Mouse (Mus musculus): Measurements from ENCODE around the gene Pdcd6. TPM values are rescaled to one million over a fixed set of nuclear protein-coding genes. Genes with fewer than 3 reads are reported as not detected.

The Pdcd6 gene
- polyA plus RNA-seq, 1 experiment from 2014 or later: 123 TPM

Other genes starting within 250 kb of the Pdcd6 start
- gene Slc9a3, start 196.1 kb downstream of the Pdcd6 start, polyA plus RNA-seq (2015; fragmentation: Nextera tagmentation; extraction: Ambion mirVana): not detected in 2 replicates
- 65.8 and 67.2 TPM in 2 replicates for gene Exoc3, start 108.8 kb downstream of the Pdcd6 start, polyA plus RNA-seq (2015; fragmentation: Nextera tagmentation; extraction: Ambion mirVana)
- 0.57 and 0.70 TPM in 2 replicates for gene Ahrr, start 25.2 kb downstream of the Pdcd6 start, polyA plus RNA-seq (2015; fragmentation: Nextera tagmentation; extraction: Ambion mirVana)
- 254 and 283 TPM in 2 replicates for gene Sdha, start 32.7 kb upstream of the Pdcd6 start, polyA plus RNA-seq (2015; fragmentation: Nextera tagmentation; extraction: Ambion mirVana)
- 44.7 and 56.1 TPM in 2 replicates for gene Ccdc127, start 32.7 kb upstream of the Pdcd6 start, polyA plus RNA-seq (2015; fragmentation: Nextera tagmentation; extraction: Ambion mirVana)
- not detected in 2 replicates for gene Lrrc14b, start 46.4 kb upstream of the Pdcd6 start, polyA plus RNA-seq (2015; fragmentation: Nextera tagmentation; extraction: Ambion mirVana)
- 6.9 and 7.0 TPM in 2 replicates for gene Zfp72, start 73.3 kb upstream of the Pdcd6 start, polyA plus RNA-seq (2015; fragmentation: Nextera tagmentation; extraction: Ambion mirVana)
- gene Ftl1-ps1, start 82.1 kb upstream of the Pdcd6 start, polyA plus RNA-seq (2015; fragmentation: Nextera tagmentation; extraction: Ambion mirVana): 78.9 and 152 TPM in 2 replicates
- 23.7 TPM in 2 replicates for gene Zfp825, start 176.4 kb upstream of the Pdcd6 start, polyA plus RNA-seq (2015; fragmentation: Nextera tagmentation; extraction: Ambion mirVana)

Data from lung, embryonic 16.5 days (tissue).